Mouse (Mus musculus) lung, adult 2 months (tissue): ENCODE measurements around the gene Defb21.

ENCODE experiments used
- CTCF ChIP-seq: fragments of 200-500 bp; IDR thresholded peaks from 2 replicates; pipeline ENCODE4 v1.5.1; 2011; ENCODE audit warnings: mild to moderate bottlenecking, low read length, control low read depth; ENCODE audit not compliant: insufficient read depth
- POLR2A ChIP-seq: fragments of 200-500 bp; IDR thresholded peaks from 2 replicates; pipeline ENCODE4 v1.6.1; 2011; ENCODE audit warnings: low read depth, mild to moderate bottlenecking, control low read depth, low read length, borderline replicate concordance; ENCODE audit errors: extremely low read depth

DNA sequence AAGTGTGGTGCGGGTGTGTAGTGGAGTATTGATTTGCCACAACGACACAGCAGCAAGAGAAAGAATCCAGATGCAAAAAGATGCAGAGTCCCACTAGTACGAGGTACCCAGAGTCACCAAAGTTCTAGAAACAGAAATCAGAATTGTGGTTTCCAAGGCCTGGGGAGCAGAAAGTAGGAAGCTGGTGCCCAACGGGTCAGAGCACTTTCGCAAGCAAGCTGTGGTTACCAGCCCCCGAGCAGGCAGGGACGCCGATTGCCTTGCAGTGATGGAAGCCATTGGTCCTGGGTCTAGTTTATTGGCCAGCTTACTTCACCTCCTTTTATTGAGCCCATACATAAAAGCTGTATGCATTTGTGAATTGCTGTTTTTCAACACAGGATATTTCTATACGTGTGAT lies 30.6 kb upstream of the Defb21 start:
- TF ChIP-seq CTCF = no peak
- no peak for TF ChIP-seq POLR2A
